Mouse (Mus musculus): Measurements from ENCODE around the gene Snai3. TPM values are rescaled to one million over a fixed set of nuclear protein-coding genes. Genes with fewer than 3 reads are reported as not detected.

Snai3 gene
- polyA plus RNA-seq, 1 experiment from 2014 or later, result not detected

- 65% methylated on average over 11 of the region's 11 CpGs for WGBS
- no peak overlapping the region for H3K4me2 ChIP-seq (ENCODE audit: low read length)
- H3K9me3 ChIP-seq (ENCODE audit: control insufficient read depth, low read length), result no peaks in the 10 kb centered on the region
Observed at GRCm38 (mm10) chr8:122433269-122433905, 27.1 kb downstream of the Snai3 start.

GRCm38 (mm10) chr8:122432443-122433268, 27.9 kb downstream of the Snai3 start, which contains the start of gene Cyba:
Gene Cyba, minus strand, starts transcription at chr8:122432930.
- no peaks in the 10 kb centered on the region for H3K27me3 ChIP-seq (replicated peaks; ENCODE audit: control insufficient read depth, insufficient read depth, low read length)
- peaks cover 11% of the 10 kb centered on the region for H3K4me1 ChIP-seq (replicated peaks; ENCODE audit: control insufficient read depth, insufficient read depth, low read length)
- peak within 1 kb of the TSS; percentile 57 for H3K4me2 ChIP-seq (ENCODE audit: low read length)
- no peak within 1 kb of the TSS for H3K27ac ChIP-seq (ENCODE audit: low read length)
- peak; percentile 69; the same call in 1 of the 2 replicates for ATAC-seq
- peak within 1 kb of the TSS; percentile 40; the same call in 1 of the 2 replicates for H3K9ac ChIP-seq (replicated peaks; ENCODE audit: low read depth, low read length)
- peaks cover 8% of the 10 kb centered on the region; the same call in 1 of the 2 replicates for H3K36me3 ChIP-seq (ENCODE audit: control insufficient read depth, insufficient read depth)
- 5% methylated on average over 45 of the region's 45 CpGs for whole genome bisulfite sequencing
- no peaks in the 10 kb centered on the region for H3K9me3 ChIP-seq (ENCODE audit: control insufficient read depth, low read length)
- H3K4me3 ChIP-seq (replicated peaks; ENCODE audit: low read length), result peak within 1 kb of the TSS; percentile 33

More at GRCm38 (mm10) chr8:122433269-122433905, 27.1 kb downstream of the Snai3 start:
- H3K27ac ChIP-seq (ENCODE audit: low read length), result no peak overlapping the region
- peaks cover 8% of the 10 kb centered on the region; the same call in 1 of the 2 replicates for H3K36me3 ChIP-seq (ENCODE audit: control insufficient read depth, insufficient read depth)
- no peak overlapping the region for H3K9ac ChIP-seq (replicated peaks; ENCODE audit: low read depth, low read length)
- H3K27me3 ChIP-seq (replicated peaks; ENCODE audit: control insufficient read depth, insufficient read depth, low read length), result no peaks in the 10 kb centered on the region
- H3K4me1 ChIP-seq (replicated peaks; ENCODE audit: control insufficient read depth, insufficient read depth, low read length), result peaks cover 11% of the 10 kb centered on the region
- H3K4me3 ChIP-seq (replicated peaks; ENCODE audit: low read length), result no peak overlapping the region
- ATAC-seq, result no peak

GRCm38 (mm10) chr8:122431694-122432442, 28.7 kb downstream of the Snai3 start:
- 0 out of 2 replicates have a peak, but pooled peaks have one; percentile 8 for ATAC-seq
- Histone ChIP-seq H3K27me3 (replicated peaks; ENCODE audit: control insufficient read depth, insufficient read depth, low read length) (no peaks in the 10 kb centered on the region), H3K4me2 (ENCODE audit: low read length) (peak overlapping the region; percentile 57), H3K4me1 (replicated peaks; ENCODE audit: control insufficient read depth, insufficient read depth, low read length) (peaks cover 11% of the 10 kb centered on the region), H3K4me3 (replicated peaks; ENCODE audit: low read length) (peak overlapping the region; percentile 33), H3K9ac (replicated peaks; ENCODE audit: low read depth, low read length) (peak overlapping the region; percentile 40; the same call in 1 of the 2 replicates), H3K36me3 (ENCODE audit: control insufficient read depth, insufficient read depth) (peaks cover 8% of the 10 kb centered on the region; the same call in 1 of the 2 replicates), H3K9me3 (ENCODE audit: control insufficient read depth, low read length) (no peaks in the 10 kb centered on the region), H3K27ac (ENCODE audit: low read length) (no peak overlapping the region)
- WGBS, result 38% methylated on average over 18 of the region's 18 CpGs

- no peak overlapping the region for H3K9ac ChIP-seq (replicated peaks; ENCODE audit: low read depth, low read length)
- no peak for ATAC-seq
- 87% methylated on average over 3 of the region's 3 CpGs for WGBS
- no peak overlapping the region for H3K27ac ChIP-seq (ENCODE audit: low read length)
- H3K4me3 ChIP-seq (replicated peaks; ENCODE audit: low read length), result no peak overlapping the region
- no peaks in the 10 kb centered on the region for H3K27me3 ChIP-seq (replicated peaks; ENCODE audit: control insufficient read depth, insufficient read depth, low read length)
- H3K36me3 ChIP-seq (ENCODE audit: control insufficient read depth, insufficient read depth), result peaks cover 2% of the 10 kb centered on the region; the same call in 1 of the 2 replicates
- no peaks in the 10 kb centered on the region for H3K9me3 ChIP-seq (ENCODE audit: control insufficient read depth, low read length)
- no peak overlapping the region for H3K4me2 ChIP-seq (ENCODE audit: low read length)
- peaks cover 11% of the 10 kb centered on the region for H3K4me1 ChIP-seq (replicated peaks; ENCODE audit: control insufficient read depth, insufficient read depth, low read length)
Observed at GRCm38 (mm10) chr8:122430646-122431045, 29.9 kb downstream of the Snai3 start.

GRCm38 (mm10) chr8:122430058-122430636, 30.4 kb downstream of the Snai3 start:
- H3K4me2 ChIP-seq (ENCODE audit: low read length), result no peak overlapping the region
- no peak overlapping the region for H3K4me3 ChIP-seq (replicated peaks; ENCODE audit: low read length)
- no peaks in the 10 kb centered on the region for H3K36me3 ChIP-seq (ENCODE audit: control insufficient read depth, insufficient read depth)
- H3K4me1 ChIP-seq (replicated peaks; ENCODE audit: control insufficient read depth, insufficient read depth, low read length), result peaks cover 11% of the 10 kb centered on the region
- no peak overlapping the region for H3K9ac ChIP-seq (replicated peaks; ENCODE audit: low read depth, low read length)
- no peak overlapping the region for H3K27ac ChIP-seq (ENCODE audit: low read length)
- H3K9me3 ChIP-seq (ENCODE audit: control insufficient read depth, low read length), result no peaks in the 10 kb centered on the region
- WGBS, result 83% methylated on average over 10 of the region's 10 CpGs
- no peaks in the 10 kb centered on the region for H3K27me3 ChIP-seq (replicated peaks; ENCODE audit: control insufficient read depth, insufficient read depth, low read length)
- ATAC-seq, result no peak

- no peaks in the 10 kb centered on the region for H3K27me3 ChIP-seq (replicated peaks; ENCODE audit: control insufficient read depth, insufficient read depth, low read length)
- ATAC-seq, result no peak
- H3K36me3 ChIP-seq (ENCODE audit: control insufficient read depth, insufficient read depth), result no peaks in the 10 kb centered on the region
- H3K4me2 ChIP-seq (ENCODE audit: low read length), result no peak overlapping the region
- H3K4me1 ChIP-seq (replicated peaks; ENCODE audit: control insufficient read depth, insufficient read depth, low read length), result peaks cover 11% of the 10 kb centered on the region
- no peak overlapping the region for H3K4me3 ChIP-seq (replicated peaks; ENCODE audit: low read length)
- no peaks in the 10 kb centered on the region for H3K9me3 ChIP-seq (ENCODE audit: control insufficient read depth, low read length)
- 89% methylated on average over 9 of the region's 9 CpGs for WGBS
- H3K9ac ChIP-seq (replicated peaks; ENCODE audit: low read depth, low read length), result no peak overlapping the region
- H3K27ac ChIP-seq (ENCODE audit: low read length), result no peak overlapping the region
Observed at GRCm38 (mm10) chr8:122428163-122428562, 32.4 kb downstream of the Snai3 start.

- WGBS, result 87% methylated on average over 7 of the region's 7 CpGs
- ATAC-seq, result no peak
- Histone ChIP-seq H3K4me2 (ENCODE audit: low read length) (no peak overlapping the region), H3K27me3 (replicated peaks; ENCODE audit: control insufficient read depth, insufficient read depth, low read length) (no peaks in the 10 kb centered on the region), H3K9me3 (ENCODE audit: control insufficient read depth, low read length) (no peaks in the 10 kb centered on the region), H3K4me1 (replicated peaks; ENCODE audit: control insufficient read depth, insufficient read depth, low read length) (peaks cover 7% of the 10 kb centered on the region), H3K9ac (replicated peaks; ENCODE audit: low read depth, low read length) (no peak overlapping the region), H3K36me3 (ENCODE audit: control insufficient read depth, insufficient read depth) (no peaks in the 10 kb centered on the region), H3K27ac (ENCODE audit: low read length) (no peak overlapping the region), H3K4me3 (replicated peaks; ENCODE audit: low read length) (no peak overlapping the region)
Observed at GRCm38 (mm10) chr8:122427607-122428006, 32.9 kb downstream of the Snai3 start.

GRCm38 (mm10) chr8:122426145-122426544, 34.4 kb downstream of the Snai3 start:
- Histone ChIP-seq H3K36me3 (ENCODE audit: control insufficient read depth, insufficient read depth) (no peaks in the 10 kb centered on the region), H3K9ac (replicated peaks; ENCODE audit: low read depth, low read length) (no peak overlapping the region), H3K27me3 (replicated peaks; ENCODE audit: control insufficient read depth, insufficient read depth, low read length) (no peaks in the 10 kb centered on the region), H3K4me1 (replicated peaks; ENCODE audit: control insufficient read depth, insufficient read depth, low read length) (no peaks in the 10 kb centered on the region), H3K4me2 (ENCODE audit: low read length) (no peak overlapping the region), H3K4me3 (replicated peaks; ENCODE audit: low read length) (no peak overlapping the region), H3K27ac (ENCODE audit: low read length) (no peak overlapping the region), H3K9me3 (ENCODE audit: control insufficient read depth, low read length) (no peaks in the 10 kb centered on the region)
- ATAC-seq, result no peak
- WGBS, result 83% methylated on average over 9 of the region's 9 CpGs
